ENCODE assay signal across 8 mouse cellular contexts in the genomic region with DNA sequence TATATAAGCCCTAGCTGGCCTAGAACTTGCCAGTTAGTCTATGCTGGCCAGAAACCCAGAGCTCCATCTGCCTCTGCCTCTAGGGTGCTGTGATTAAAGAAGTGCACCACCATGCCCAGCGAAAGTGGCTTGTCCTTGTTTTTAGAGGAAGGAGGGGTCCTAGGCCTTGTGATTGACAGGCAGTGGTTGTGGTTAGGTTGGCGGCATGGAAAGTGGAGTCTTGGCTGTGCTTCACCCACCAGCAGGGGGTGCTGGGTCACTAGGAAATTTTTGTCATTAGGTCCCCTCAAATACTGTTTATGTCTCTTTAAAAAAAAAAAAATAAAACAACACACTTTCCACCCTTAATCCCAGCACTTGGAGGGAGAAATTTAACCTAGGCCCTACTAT. TPM values are rescaled to one million over a fixed set of nuclear protein-coding genes. Genes with fewer than 3 reads are reported as not detected.
DNase-seq lines count a peak whose midpoint lies in the region; ATAC-seq lines count a peak whose summit lies in the region.

No protein-coding gene starts in this region.

- ATAC-seq in cerebellum, adult (ENCODE audit: insufficient number of reproducible peaks, low FRiP score, low TSS enrichment), result no peak
- no peak for ATAC-seq in midbrain, embryonic 11.5 days (ENCODE audit: low FRiP score)
- ATAC-seq in midbrain, embryonic 15.5 days (replicated peaks), result no peak
- ATAC-seq in hematopoietic stem cell, adult 5-6 weeks (replicated peaks in 1 of 2; ENCODE audit: insufficient read depth in 1 of 2, low FRiP score in 2 of 2, low TSS enrichment in 1 of 2, low read depth in 1 of 2, poor library complexity in 2 of 2, severe bottlenecking in 2 of 2), result peak; percentile 39 to 80

- no peak overlapping the region for H3K27ac ChIP-seq in midbrain, embryonic 11.5 days (ENCODE audit: low read depth, low read length)
- H3K27ac ChIP-seq in midbrain, embryonic 15.5 days, result no peak overlapping the region

- no peaks in the 10 kb centered on the region for H3K27me3 ChIP-seq in midbrain, embryonic 11.5 days (ENCODE audit: control insufficient read depth, insufficient read depth, low read length)
- H3K27me3 ChIP-seq in midbrain, embryonic 15.5 days (replicated peaks), result no peaks in the 10 kb centered on the region

- H3K4me2 ChIP-seq in midbrain, embryonic 11.5 days, result no peak overlapping the region
- H3K4me2 ChIP-seq in midbrain, embryonic 15.5 days, result no peak overlapping the region

- H3K4me1 ChIP-seq in midbrain, embryonic 11.5 days (ENCODE audit: control insufficient read depth, insufficient read depth, low read length), result no peaks in the 10 kb centered on the region
- H3K4me1 ChIP-seq in midbrain, embryonic 15.5 days, result no peaks in the 10 kb centered on the region

- WGBS in midbrain, embryonic 11.5 days, result 25% methylated on average over 2 of the region's 2 CpGs
- WGBS in midbrain, embryonic 15.5 days, result 21% methylated on average over 2 of the region's 2 CpGs

- DNase-seq in cerebellum, postnatal 10 days, result peak; percentile 74 to 75
- peak; percentile 86 for DNase-seq in midbrain, embryonic 11.5 days (ENCODE audit: low spot score, missing footprints)
- DNase-seq in thymus, postnatal 14 days, result peak; percentile 40
- DNase-seq in urinary bladder, postnatal 25 days (ENCODE audit: low spot score), result no peak
- DNase-seq in layer of hippocampus, adult 8-10 months (ENCODE audit: low spot score in 2 of 2), result no peak

- no peak overlapping the region for H3K9ac ChIP-seq in midbrain, embryonic 11.5 days (ENCODE audit: low read length)
- no peak overlapping the region for H3K9ac ChIP-seq in midbrain, embryonic 15.5 days

- H3K36me3 ChIP-seq in midbrain, embryonic 11.5 days (ENCODE audit: control insufficient read depth, insufficient read depth, low read length), result no peaks in the 10 kb centered on the region
- no peaks in the 10 kb centered on the region for H3K36me3 ChIP-seq in midbrain, embryonic 15.5 days (replicated peaks)

- H3K9me3 ChIP-seq in midbrain, embryonic 11.5 days (ENCODE audit: control insufficient read depth, low read length), result no peaks in the 10 kb centered on the region
- no peaks in the 10 kb centered on the region for H3K9me3 ChIP-seq in midbrain, embryonic 15.5 days

- H3K4me3 ChIP-seq in midbrain, embryonic 11.5 days (ENCODE audit: low read depth, low read length), result no peak overlapping the region
- no peak overlapping the region for H3K4me3 ChIP-seq in midbrain, embryonic 15.5 days

RNA-seq across cellular contexts. Expression of a gene that starts 18.4 kb away (rescaled TPM):
- 8.0 TPM in 2 replicates for polyA plus RNA-seq in midbrain, embryonic 11.5 days (2014; fragmentation: Nextera tagmentation; extraction: Ambion mirVana)
- polyA plus RNA-seq in midbrain, embryonic 15.5 days (2015; fragmentation: Nextera tagmentation; extraction: Ambion mirVana), result 9.3 and 10.3 TPM in 2 replicates
- total RNA-seq in hematopoietic stem cell, adult 5-6 weeks (2017), result 2.5 and 5.1 TPM in 2 replicates
- 10 to 100 TPM; 15.6 to 19.8 (median 17.4) TPM for total RNA-seq in layer of hippocampus, adult 8-10 months (2022)

RNA-seq across cellular contexts. Expression of a gene that starts 18.5 kb away (rescaled TPM):
- polyA plus RNA-seq in midbrain, embryonic 11.5 days (2014; fragmentation: Nextera tagmentation; extraction: Ambion mirVana), result 75.4 and 92.2 TPM in 2 replicates
- polyA plus RNA-seq in midbrain, embryonic 15.5 days (2015; fragmentation: Nextera tagmentation; extraction: Ambion mirVana), result 42.7 and 56.4 TPM in 2 replicates
- 52.0 and 66.1 TPM in 2 replicates for total RNA-seq in hematopoietic stem cell, adult 5-6 weeks (2017)
- 10 to 100 TPM; 48.8 to 66.4 (median 52.7) TPM for total RNA-seq in layer of hippocampus, adult 8-10 months (2022)

RNA-seq across cellular contexts. Expression of a gene that starts 18.7 kb away (rescaled TPM):
- polyA plus RNA-seq in midbrain, embryonic 11.5 days (2014; fragmentation: Nextera tagmentation; extraction: Ambion mirVana), result 23.8 and 24.6 TPM in 2 replicates
- 25.6 and 26.1 TPM in 2 replicates for polyA plus RNA-seq in midbrain, embryonic 15.5 days (2015; fragmentation: Nextera tagmentation; extraction: Ambion mirVana)
- 54.6 and 68.7 TPM in 2 replicates for total RNA-seq in hematopoietic stem cell, adult 5-6 weeks (2017)
- total RNA-seq in layer of hippocampus, adult 8-10 months (2022), result 10 to 100 TPM; 33.7 to 46.0 (median 35.0) TPM

RNA-seq across cellular contexts. Expression of a gene that starts 32.7 kb away (rescaled TPM):
- 1.2 and 1.7 TPM in 2 replicates for polyA plus RNA-seq in midbrain, embryonic 11.5 days (2014; fragmentation: Nextera tagmentation; extraction: Ambion mirVana)
- 3.5 and 3.8 TPM in 2 replicates for polyA plus RNA-seq in midbrain, embryonic 15.5 days (2015; fragmentation: Nextera tagmentation; extraction: Ambion mirVana)
- 0.74 and 1.0 TPM in 2 replicates for total RNA-seq in hematopoietic stem cell, adult 5-6 weeks (2017)
- 10 to 100 TPM; 38.2 to 45.7 (median 42.6) TPM for total RNA-seq in layer of hippocampus, adult 8-10 months (2022)

RNA-seq across cellular contexts. Expression of a gene that starts 41.9 kb away (rescaled TPM):
- 6.0 and 9.7 TPM in 2 replicates for polyA plus RNA-seq in midbrain, embryonic 11.5 days (2014; fragmentation: Nextera tagmentation; extraction: Ambion mirVana)
- 13.9 and 15.9 TPM in 2 replicates for polyA plus RNA-seq in midbrain, embryonic 15.5 days (2015; fragmentation: Nextera tagmentation; extraction: Ambion mirVana)
- total RNA-seq in hematopoietic stem cell, adult 5-6 weeks (2017), result 9.3 and 11.3 TPM in 2 replicates
- 10 to 100 TPM; 69.9 to 88.6 (median 84.4) TPM for total RNA-seq in layer of hippocampus, adult 8-10 months (2022)

Comparison
In these comparisons a context has a peak if more than half of its experiments do, and no peak if none do; other contexts are left out.
1. DNase-seq: peak in cerebellum, postnatal 10 days (2 of 2), midbrain, embryonic 11.5 days (single experiment) and thymus, postnatal 14 days (single experiment); none in urinary bladder, postnatal 25 days (single experiment) and layer of hippocampus, adult 8-10 months (0 of 2).
2. ATAC-seq: peak in hematopoietic stem cell, adult 5-6 weeks (2 of 2); none in cerebellum, adult (single experiment), midbrain, embryonic 11.5 days (single experiment) and midbrain, embryonic 15.5 days (single experiment).